Mouse (Mus musculus) forebrain, postnatal 0 days (tissue): ENCODE results near the gene Ramp2. TPM values are rescaled to one million over a fixed set of nuclear protein-coding genes. Genes with fewer than 3 reads are reported as not detected.
A peak's percentile ranks its signal among the peaks of the same experiment; 100 is the strongest.

Experiments
- ATAC-seq: fragments of 200-750 bp; cut with Nextera tagmentation; 2 replicates; pipeline ENCODE4 v1.8.0; 2017; ENCODE audit warnings: mild to moderate bottlenecking, moderate library complexity
- DNase-seq: peaks from one replicate; pipeline ENCODE4 v3.0.0-alpha.2; 2015
- H3K27ac ChIP-seq: fragments of 300-500 bp; sonication (generic); 2 replicates; pipeline ENCODE4 v1.5.1; 2014; ENCODE audit warnings: low read depth, mild to moderate bottlenecking, antibody characterized with exemption, low read length, moderate library complexity, mixed read lengths
- H3K27me3 ChIP-seq: fragments of 300-500 bp; sonication (generic); 2 replicates; pipeline ENCODE4 v1.6.1; 2014; ENCODE audit warnings: mild to moderate bottlenecking, low read length, mixed read lengths; ENCODE audit not compliant: insufficient read depth
- H3K36me3 ChIP-seq: fragments of 300-500 bp; sonication (generic); 2 replicates; pipeline ENCODE4 v1.6.1; 2014; ENCODE audit warnings: mild to moderate bottlenecking, moderate library complexity; ENCODE audit not compliant: insufficient read depth
- H3K4me1 ChIP-seq: fragments of 300-500 bp; sonication (generic); 2 replicates; pipeline ENCODE4 v1.6.1; 2014; ENCODE audit warnings: antibody characterized with exemption; ENCODE audit not compliant: insufficient read depth
- H3K4me2 ChIP-seq: fragments of 300-500 bp; sonication (generic); 2 replicates; pipeline ENCODE4 v1.6.1; 2014; ENCODE audit warnings: low read depth, mild to moderate bottlenecking, moderate library complexity
- H3K4me3 ChIP-seq: fragments of 300-500 bp; sonication (generic); 2 replicates; pipeline ENCODE4 v1.5.1; 2014; ENCODE audit warnings: low read depth, low read length, mixed read lengths
- H3K9ac ChIP-seq: fragments of 300-500 bp; sonication (generic); 2 replicates; pipeline ENCODE4 v1.6.1; 2014; ENCODE audit warnings: mild to moderate bottlenecking
- H3K9me3 ChIP-seq: fragments of 300-500 bp; sonication (generic); 2 replicates; pipeline ENCODE4 v1.6.1; 2016; ENCODE audit warnings: low read length
- CTCF ChIP-seq: sonication (generic); IDR thresholded peaks from 2 replicates; pipeline ENCODE4 v1.5.1; 2016; ENCODE audit warnings: antibody characterized with exemption, control low read depth, low read depth
- WGBS: fragments of 180-500 bp; shearing (Covaris S2); extraction: QIAGEN DNeasy Blood & Tissue Kit; methylation state at CpG from one replicate; pipeline ENCODE4 v1.1.7; 2014; 5-methylcytosine and 5-hydroxymethylcytosine counted together
- polyA plus RNA-seq: library from polyadenylated mRNA; unstranded; fragments of >200 nt; fragmentation: Nextera tagmentation; extraction: Ambion mirVana; gene quantifications from 2 replicates; pipeline ENCODE4 v1.2.1, GENCODE M21; 2015
- total RNA-seq: library from RNA; depleted of rRNA; stranded (reverse); fragments of >200 nt; gene quantifications from 2 replicates; pipeline ENCODE4 v1.2.3, GENCODE M21; 2014

The Ramp2 gene
- total and polyA plus RNA-seq, 2 experiments from 2014 or later, result 46.0 to 102 TPM

DNA sequence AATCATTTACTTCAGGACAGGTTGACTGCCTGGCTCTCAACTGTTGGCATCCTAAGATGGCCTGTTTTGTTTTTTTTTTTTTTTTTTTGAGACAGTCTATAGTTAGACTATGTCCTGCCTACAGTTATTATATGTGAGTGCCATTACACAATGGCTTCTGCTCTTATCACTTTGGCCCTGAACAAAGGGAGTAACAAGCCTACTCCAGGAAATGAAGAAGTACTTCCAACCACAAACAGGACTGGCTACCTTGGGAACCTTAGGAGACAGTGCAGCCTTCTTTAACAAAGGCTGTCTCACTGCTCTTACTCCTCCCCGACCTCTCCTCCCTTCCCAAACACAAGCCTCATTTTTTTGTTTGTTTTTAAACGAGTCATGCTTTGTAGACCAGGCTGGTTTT lies 25.0 kb upstream of the Ramp2 start:
- Histone ChIP-seq H3K9me3 (no peaks in the 10 kb centered on the region), H3K27me3 (no peaks in the 10 kb centered on the region), H3K4me3 (no peak overlapping the region), H3K9ac (no peak overlapping the region), H3K36me3 (peaks cover 16% of the 10 kb centered on the region; the same call in 1 of the 2 replicates), H3K4me1 (no peaks in the 10 kb centered on the region), H3K27ac (no peak overlapping the region), H3K4me2 (no peak overlapping the region)
- ATAC-seq (no peak), DNase-seq (no peak)
- 66% methylated on average over 2 of the region's 2 CpGs for WGBS
- TF ChIP-seq CTCF, result no peak

GRCm38 (mm10) chr11:101221306-101221986 lies 24.4 kb upstream of the Ramp2 start:
- Histone ChIP-seq H3K27me3 (no peaks in the 10 kb centered on the region), H3K4me1 (no peaks in the 10 kb centered on the region), H3K9ac (no peak overlapping the region), H3K4me2 (no peak overlapping the region), H3K4me3 (no peak overlapping the region), H3K36me3 (peaks cover 11% of the 10 kb centered on the region; the same call in 1 of the 2 replicates), H3K27ac (no peak overlapping the region), H3K9me3 (no peaks in the 10 kb centered on the region)
- WGBS, result 92% methylated on average over 8 of the region's 8 CpGs
- no peak for ATAC-seq
- TF ChIP-seq CTCF, result no peak
- no peak for DNase-seq

DNA sequence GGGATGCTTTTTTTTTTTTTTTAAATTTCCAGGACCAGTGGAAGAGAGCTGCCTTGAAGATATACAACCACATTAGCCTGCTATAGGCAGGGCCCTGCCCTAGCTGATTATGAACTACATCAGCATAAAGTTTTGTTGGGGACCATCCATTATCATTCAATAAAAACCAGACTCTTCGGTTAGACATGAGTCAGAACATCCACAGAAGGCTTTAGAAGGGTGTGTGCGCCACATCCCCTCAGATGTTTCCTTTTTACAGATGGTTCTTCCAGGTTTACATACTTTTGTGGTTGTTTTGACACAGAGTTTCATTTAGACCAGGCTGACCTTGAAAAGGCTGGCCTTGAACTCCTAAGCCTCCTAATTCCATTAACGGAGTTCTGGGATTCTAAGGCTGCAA lies 21.5 kb upstream of the Ramp2 start:
- no peak for DNase-seq
- Histone ChIP-seq H3K9me3 (no peaks in the 10 kb centered on the region), H3K36me3 (no peaks in the 10 kb centered on the region), H3K4me2 (no peak overlapping the region), H3K9ac (no peak overlapping the region), H3K4me3 (no peak overlapping the region), H3K4me1 (no peaks in the 10 kb centered on the region), H3K27ac (no peak overlapping the region), H3K27me3 (no peaks in the 10 kb centered on the region)
- 96% methylated on average over 3 of the region's 3 CpGs for WGBS
- TF ChIP-seq CTCF, result no peak
- ATAC-seq, result no peak

DNA sequence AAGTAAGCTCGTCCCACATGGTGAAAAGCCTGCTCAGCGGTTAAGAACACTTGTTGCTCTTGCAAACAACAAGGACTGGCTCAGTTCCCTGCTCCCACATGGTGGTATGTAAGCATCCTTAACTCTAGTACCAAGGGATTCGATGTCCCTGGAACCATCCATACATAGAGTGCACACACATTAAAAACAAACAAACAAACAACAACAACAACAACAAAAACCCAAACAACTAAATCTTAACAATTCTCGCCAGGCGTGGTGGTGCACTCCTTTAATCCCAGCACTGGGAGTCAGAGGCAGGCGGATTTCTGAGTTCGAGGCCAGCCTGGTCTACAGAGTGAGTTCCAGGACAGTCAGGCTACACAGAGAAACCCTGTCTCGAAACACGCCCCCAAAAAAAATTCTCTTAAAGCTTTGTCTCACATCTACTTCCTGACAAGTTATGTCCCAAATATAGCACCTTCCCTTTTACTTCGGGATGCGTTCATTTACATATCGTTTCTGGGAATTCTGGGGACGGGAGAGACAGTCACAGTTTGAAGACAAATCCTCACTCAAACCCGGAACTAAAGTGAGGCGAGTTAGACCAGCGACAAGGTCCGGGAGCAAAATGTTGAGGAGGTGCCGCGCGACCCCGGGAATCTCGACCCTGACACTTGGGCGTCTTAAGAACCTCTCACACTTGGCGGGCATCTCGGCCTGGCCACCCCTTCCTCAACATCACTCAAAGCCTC lies 20.3 kb upstream of the Ramp2 start:
- H3K27me3 ChIP-seq, result no peaks in the 10 kb centered on the region
- no peak for ATAC-seq
- WGBS, result 17% methylated on average over 25 of the region's 25 CpGs
- DNase-seq, result peak; percentile 4
- no peaks in the 10 kb centered on the region for H3K9me3 ChIP-seq
- H3K4me3 ChIP-seq, result peak overlapping the region; percentile 85
- H3K36me3 ChIP-seq, result no peaks in the 10 kb centered on the region
- 0 out of 2 replicates have a peak, but pooled peaks cover 3% of the 10 kb centered on the region for H3K4me1 ChIP-seq
- H3K9ac ChIP-seq, result peak overlapping the region; percentile 73
- H3K4me2 ChIP-seq, result peak overlapping the region; percentile 91
- H3K27ac ChIP-seq, result 0 out of 2 replicates have a peak overlapping the region, but pooled peaks have one; percentile 21
- no peak for TF ChIP-seq CTCF

DNA sequence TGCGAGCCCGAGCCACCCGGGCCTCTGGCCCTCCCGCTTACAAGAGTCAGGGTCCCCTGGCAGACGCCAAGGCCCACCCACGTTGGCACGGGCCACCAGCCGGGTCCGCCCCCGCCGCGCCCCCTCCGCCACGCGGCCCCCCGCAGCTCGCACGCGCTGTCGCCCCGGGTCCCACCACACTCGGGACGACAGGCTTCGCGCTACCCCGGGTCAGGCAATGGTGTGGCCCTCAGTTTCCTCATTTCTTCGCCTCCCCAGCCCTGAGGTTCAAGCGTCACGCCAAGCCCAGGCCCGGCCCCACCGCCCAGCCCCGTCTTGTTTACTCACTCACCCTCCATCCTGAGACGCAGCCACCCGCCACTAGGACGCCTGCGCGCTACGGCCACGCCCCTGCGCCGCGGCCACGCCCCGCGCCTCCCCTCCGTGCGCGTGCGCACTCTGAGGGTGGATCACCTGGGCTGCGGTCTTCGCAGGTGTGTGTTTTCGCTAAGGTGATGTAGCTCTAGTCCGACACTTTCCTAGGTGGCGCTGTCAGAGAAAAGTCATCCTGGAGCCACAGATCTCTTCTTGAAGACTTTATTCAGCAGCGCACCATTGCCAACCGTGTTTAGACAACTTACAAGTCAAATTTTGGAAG lies 19.6 kb upstream of the Ramp2 start, which contains the start of gene Ezh1:
Gene Ezh1, minus strand, starts transcription at position 399 of the 637 bp plus-strand sequence.
- peak; percentile 91 for DNase-seq
- Histone ChIP-seq H3K27ac (peak within 1 kb of the TSS; percentile 21; the same call in 1 of the 2 replicates), H3K27me3 (no peaks in the 10 kb centered on the region), H3K4me2 (peak within 1 kb of the TSS; percentile 91), H3K9me3 (no peaks in the 10 kb centered on the region), H3K36me3 (no peaks in the 10 kb centered on the region), H3K9ac (peak within 1 kb of the TSS; percentile 73), H3K4me1 (0 out of 2 replicates have a peak, but pooled peaks cover 6% of the 10 kb centered on the region), H3K4me3 (peak within 1 kb of the TSS; percentile 85)
- TF ChIP-seq CTCF, result peak; percentile 65
- WGBS, result 2% methylated on average over 52 of the region's 56 CpGs
- ATAC-seq, result peak; percentile 96

GRCm38 (mm10) chr11:101229361-101229900 lies 16.4 kb upstream of the Ramp2 start:
- Histone ChIP-seq H3K9ac (no peak overlapping the region), H3K27ac (peak overlapping the region; percentile 59), H3K4me2 (no peak overlapping the region), H3K4me3 (no peak overlapping the region), H3K4me1 (0 out of 2 replicates have a peak, but pooled peaks cover 8% of the 10 kb centered on the region), H3K9me3 (no peaks in the 10 kb centered on the region), H3K36me3 (no peaks in the 10 kb centered on the region), H3K27me3 (no peaks in the 10 kb centered on the region)
- no peak for TF ChIP-seq CTCF
- ATAC-seq (no peak), DNase-seq (no peak)
- WGBS, result 23% methylated on average over 8 of the region's 8 CpGs
